Mouse (Mus musculus): ENCODE data around the gene Nab2. TPM values are rescaled to one million over a fixed set of nuclear protein-coding genes. Genes with fewer than 3 reads are reported as not detected.

Nab2 gene
- total and polyA plus RNA-seq, 3 experiments, result 28.6 to 92.3 (median 41.0) TPM

- Histone ChIP-seq H3K4me3 (ENCODE audit: low read depth, low read length) (no peak overlapping the region), H3K27me3 (ENCODE audit: insufficient read depth, low read length) (no peaks in the 10 kb centered on the region), H3K36me3 (replicated peaks) (no peaks in the 10 kb centered on the region), H3K9me3 (replicated peaks) (peaks cover 3% of the 10 kb centered on the region; the same call in 1 of the 2 replicates), H3K4me1 (ENCODE audit: insufficient read depth, low read depth, low read length) (peaks cover 64% of the 10 kb centered on the region)
- ATAC-seq (ENCODE audit: extremely low read depth, insufficient number of reproducible peaks, low FRiP score, poor library complexity, severe bottlenecking), result no peak
- no peak for TF ChIP-seq GATA1 (IDR thresholded peaks at IDR 0.05; ENCODE audit: borderline replicate concordance, low read length)
- TF ChIP-seq GATA2 (IDR thresholded peaks at IDR 0.05; ENCODE audit: borderline replicate concordance, low read depth, low read length), result no peak
- no peak for TF ChIP-seq CTCF (IDR thresholded peaks at IDR 0.05; ENCODE audit: low read depth, low read length)
- no peak for TF ChIP-seq TAL1 (conservative IDR thresholded peaks at IDR 0.05; ENCODE audit: low read depth, low read length)
- no peak for TF ChIP-seq POLR2AphosphoS5 (IDR thresholded peaks at IDR 0.05; ENCODE audit: insufficient replicate concordance, low read depth, low read length)
- DNase-seq (ENCODE audit: low spot score), result no peak
Measured at GRCm38 (mm10) chr10:127670185-127670584, 1.8 kb upstream of the Nab2 start.

- ATAC-seq (ENCODE audit: extremely low read depth, insufficient number of reproducible peaks, low FRiP score, poor library complexity, severe bottlenecking) (no peak), DNase-seq (ENCODE audit: low spot score) (no peak)
- Histone ChIP-seq H3K9me3 (replicated peaks) (0 out of 2 replicates have a peak, but pooled peaks cover 3% of the 10 kb centered on the region), H3K4me1 (ENCODE audit: insufficient read depth, low read depth, low read length) (peaks cover 69% of the 10 kb centered on the region), H3K36me3 (replicated peaks) (peaks cover 10% of the 10 kb centered on the region), H3K27me3 (ENCODE audit: insufficient read depth, low read length) (no peaks in the 10 kb centered on the region), H3K4me3 (ENCODE audit: low read depth, low read length) (peak overlapping the region; percentile 93; the same call in 1 of the 2 replicates)
- TF ChIP-seq GATA1 (IDR thresholded peaks at IDR 0.05; ENCODE audit: borderline replicate concordance, low read length), result no peak
- TF ChIP-seq TAL1 (conservative IDR thresholded peaks at IDR 0.05; ENCODE audit: low read depth, low read length), result no peak
- no peak for TF ChIP-seq CTCF (IDR thresholded peaks at IDR 0.05; ENCODE audit: low read depth, low read length)
- no peak for TF ChIP-seq POLR2AphosphoS5 (IDR thresholded peaks at IDR 0.05; ENCODE audit: insufficient replicate concordance, low read depth, low read length)
- TF ChIP-seq GATA2 (IDR thresholded peaks at IDR 0.05; ENCODE audit: borderline replicate concordance, low read depth, low read length), result no peak
Measured at GRCm38 (mm10) chr10:127669170-127669569, 802 bp upstream of the Nab2 start.

DNA sequence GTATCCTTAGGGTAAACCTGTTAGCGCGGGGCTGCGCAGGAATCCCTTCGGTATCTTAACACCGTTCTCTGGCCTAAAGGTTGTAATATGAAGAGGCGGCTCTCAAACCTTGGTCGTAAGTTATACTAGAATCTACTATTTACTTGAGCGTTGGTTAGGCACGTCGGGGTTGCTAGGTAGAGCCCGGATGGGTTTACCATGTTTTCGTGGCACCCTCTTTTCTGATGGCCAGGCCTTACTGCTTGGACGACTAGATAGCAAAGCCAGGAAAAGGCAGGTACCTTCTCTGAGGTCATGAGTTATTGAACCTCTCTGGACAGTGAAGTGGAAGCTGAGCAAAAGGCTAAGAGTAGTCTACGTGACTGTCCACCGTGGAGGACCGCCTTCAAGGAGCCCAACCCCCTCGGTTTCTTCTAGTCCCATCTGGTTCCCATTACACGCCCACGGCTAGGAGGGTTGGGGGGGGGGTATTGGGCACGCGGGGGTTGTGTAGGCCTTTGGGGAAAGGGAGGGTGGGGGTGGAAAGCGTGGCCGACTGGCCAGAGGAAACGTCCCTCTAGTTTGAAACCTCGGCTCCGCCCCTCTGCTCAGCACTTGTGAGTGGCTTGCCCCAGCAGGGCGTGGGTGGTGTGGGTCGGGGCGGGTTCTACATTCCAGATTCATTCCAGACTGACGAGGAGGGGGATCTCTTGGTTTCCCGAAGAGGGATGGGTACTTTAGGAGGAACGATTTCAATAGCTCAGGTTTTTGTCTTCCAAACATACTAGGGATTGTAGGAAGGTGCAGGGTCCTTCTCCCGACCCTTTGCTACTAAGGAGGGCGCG is 887 bp downstream of the Nab2 start:
- H3K4me3 ChIP-seq (ENCODE audit: low read depth, low read length), result peak overlapping the region; percentile 93
- ATAC-seq (ENCODE audit: extremely low read depth, insufficient number of reproducible peaks, low FRiP score, poor library complexity, severe bottlenecking), result peak; percentile 52
- TF ChIP-seq POLR2AphosphoS5 (IDR thresholded peaks at IDR 0.05; ENCODE audit: insufficient replicate concordance, low read depth, low read length), result no peak
- TF ChIP-seq CTCF (IDR thresholded peaks at IDR 0.05; ENCODE audit: low read depth, low read length), result no peak
- no peak for TF ChIP-seq GATA2 (IDR thresholded peaks at IDR 0.05; ENCODE audit: borderline replicate concordance, low read depth, low read length)
- no peak for TF ChIP-seq GATA1 (IDR thresholded peaks at IDR 0.05; ENCODE audit: borderline replicate concordance, low read length)
- TF ChIP-seq TAL1 (conservative IDR thresholded peaks at IDR 0.05; ENCODE audit: low read depth, low read length), result no peak

DNA sequence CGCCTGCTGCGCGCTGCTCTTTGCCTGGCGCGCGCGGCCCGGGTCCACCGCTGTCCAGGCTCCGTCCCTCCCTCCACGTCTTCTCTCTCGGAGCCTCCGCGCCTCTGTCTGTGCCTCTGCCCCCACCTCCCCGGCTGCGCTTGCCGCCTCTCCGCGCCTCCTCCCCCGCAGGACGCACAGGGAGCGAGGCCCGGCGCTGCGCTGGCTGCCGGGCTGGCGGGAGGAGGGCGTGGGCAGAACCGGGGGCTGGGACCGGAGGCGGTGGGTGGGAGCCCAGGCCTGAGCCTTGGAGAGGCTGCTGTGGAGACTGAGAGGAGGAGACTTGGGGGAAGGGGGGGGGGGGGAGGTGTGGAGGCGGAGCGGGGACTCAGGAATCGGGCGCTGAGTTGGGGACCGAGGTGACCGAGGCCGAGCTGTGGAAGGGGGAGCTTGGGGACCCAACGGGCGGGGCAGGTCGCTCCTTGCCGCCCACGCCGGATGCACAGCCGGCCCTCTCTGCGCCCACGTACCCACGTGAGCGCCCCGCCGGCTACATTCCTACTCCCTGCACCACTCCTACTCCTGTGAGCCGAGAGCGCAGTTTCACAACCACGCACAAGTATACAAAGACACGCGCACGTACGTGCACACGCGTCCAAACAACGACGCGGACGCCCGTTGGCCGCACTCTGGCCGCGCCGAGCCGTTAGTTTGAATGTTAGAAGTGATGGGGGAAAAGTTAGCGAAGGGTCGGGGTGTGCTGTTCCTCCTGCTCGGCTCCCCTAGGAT is 1.7 kb downstream of the Nab2 start, which contains the start of gene Nemp1:
Gene Nemp1 (plus strand): TSS at position 401 of the 768 bp plus-strand sequence.
- DNase-seq (ENCODE audit: low spot score) (peak; percentile 88), ATAC-seq (ENCODE audit: extremely low read depth, insufficient number of reproducible peaks, low FRiP score, poor library complexity, severe bottlenecking) (peak; percentile 25)
- Histone ChIP-seq H3K4me1 (ENCODE audit: insufficient read depth, low read depth, low read length) (peaks cover 86% of the 10 kb centered on the region), H3K36me3 (replicated peaks) (peaks cover 32% of the 10 kb centered on the region), H3K27me3 (ENCODE audit: insufficient read depth, low read length) (no peaks in the 10 kb centered on the region), H3K9me3 (replicated peaks) (no peaks in the 10 kb centered on the region), H3K4me3 (ENCODE audit: low read depth, low read length) (peak within 1 kb of the TSS; percentile 93)
- TF ChIP-seq GATA1 (IDR thresholded peaks at IDR 0.05; ENCODE audit: borderline replicate concordance, low read length), result no peak
- no peak for TF ChIP-seq POLR2AphosphoS5 (IDR thresholded peaks at IDR 0.05; ENCODE audit: insufficient replicate concordance, low read depth, low read length)
- no peak for TF ChIP-seq TAL1 (conservative IDR thresholded peaks at IDR 0.05; ENCODE audit: low read depth, low read length)
- TF ChIP-seq GATA2 (IDR thresholded peaks at IDR 0.05; ENCODE audit: borderline replicate concordance, low read depth, low read length), result no peak
- no peak for TF ChIP-seq CTCF (IDR thresholded peaks at IDR 0.05; ENCODE audit: low read depth, low read length)

More for the DNA sequence above, 887 bp downstream of the Nab2 start:
- DNase-seq (ENCODE audit: low spot score), result peak; percentile 78
- Histone ChIP-seq H3K27me3 (ENCODE audit: insufficient read depth, low read length) (no peaks in the 10 kb centered on the region), H3K4me1 (ENCODE audit: insufficient read depth, low read depth, low read length) (peaks cover 78% of the 10 kb centered on the region), H3K36me3 (replicated peaks) (peaks cover 27% of the 10 kb centered on the region), H3K9me3 (replicated peaks) (no peaks in the 10 kb centered on the region)

DNA sequence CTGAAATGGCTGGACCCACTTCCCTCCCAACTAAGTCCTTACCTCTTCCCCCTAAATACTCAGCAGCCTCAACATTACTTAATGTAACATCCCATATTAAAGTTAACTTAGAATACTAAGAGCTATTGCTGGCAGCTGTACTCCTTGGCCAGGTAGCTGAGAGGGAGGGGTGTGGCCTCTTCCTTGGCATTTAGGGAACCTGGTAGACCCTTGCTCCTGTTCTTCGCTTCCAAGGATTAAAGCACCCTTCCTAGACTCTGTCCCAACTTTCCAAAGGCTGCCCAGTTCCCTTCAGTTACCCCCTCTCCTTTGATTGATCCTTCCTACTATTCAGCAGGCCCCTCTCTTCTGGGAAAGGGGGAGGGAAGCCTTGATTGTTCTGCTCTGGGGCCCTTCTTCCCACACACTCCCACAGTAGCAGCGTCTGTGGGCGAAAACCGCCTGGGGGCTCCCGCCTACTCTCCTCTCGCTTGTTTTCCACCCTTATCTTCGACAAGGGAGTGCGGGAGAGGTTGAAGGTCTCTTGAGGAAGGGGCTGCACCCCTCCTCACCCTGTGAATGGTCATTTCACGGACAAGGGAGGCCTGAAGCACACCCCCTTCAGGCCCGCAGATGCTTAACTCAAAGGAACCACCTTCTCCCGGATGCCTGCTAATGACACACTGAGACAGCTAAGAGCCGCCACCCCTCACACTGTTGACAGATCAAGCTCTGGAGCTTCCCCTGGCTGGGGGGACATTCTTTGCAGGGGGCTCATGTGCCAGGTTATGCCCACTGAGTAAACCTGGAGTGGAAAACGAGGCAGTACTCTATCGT is 2.8 kb downstream of the Nab2 start:
- no peak for ATAC-seq (ENCODE audit: extremely low read depth, insufficient number of reproducible peaks, low FRiP score, poor library complexity, severe bottlenecking)
- H3K4me1 ChIP-seq (ENCODE audit: insufficient read depth, low read depth, low read length), result peaks cover 92% of the 10 kb centered on the region
- no peaks in the 10 kb centered on the region for H3K27me3 ChIP-seq (ENCODE audit: insufficient read depth, low read length)
- TF ChIP-seq TAL1 (conservative IDR thresholded peaks at IDR 0.05; ENCODE audit: low read depth, low read length), result no peak
- TF ChIP-seq GATA1 (IDR thresholded peaks at IDR 0.05; ENCODE audit: borderline replicate concordance, low read length), result no peak
- no peak for TF ChIP-seq CTCF (IDR thresholded peaks at IDR 0.05; ENCODE audit: low read depth, low read length)
- no peak for TF ChIP-seq POLR2AphosphoS5 (IDR thresholded peaks at IDR 0.05; ENCODE audit: insufficient replicate concordance, low read depth, low read length)
- TF ChIP-seq GATA2 (IDR thresholded peaks at IDR 0.05; ENCODE audit: borderline replicate concordance, low read depth, low read length), result no peak
- peak overlapping the region; percentile 93 for H3K4me3 ChIP-seq (ENCODE audit: low read depth, low read length)
- peaks cover 43% of the 10 kb centered on the region for H3K36me3 ChIP-seq (replicated peaks)
- no peaks in the 10 kb centered on the region for H3K9me3 ChIP-seq (replicated peaks)
- peak; percentile 54 for DNase-seq (ENCODE audit: low spot score)
